Mouse (Mus musculus) gastrocnemius, postnatal 36 days (tissue): Measurements from ENCODE around the gene Prm1. TPM values are rescaled to one million over a fixed set of nuclear protein-coding genes. Genes with fewer than 3 reads are reported as not detected.
A peak's percentile ranks its signal among the peaks of the same experiment; 100 is the strongest.
"Not testable (repeated sequence)": the region's sequence is repeated elsewhere in the genome, so short reads cannot be mapped to it uniquely, and the experiment has no call there.

Experiments
- DNase-seq, 2 experiments: peaks; one replicate each; pipeline ENCODE4 v3.0.0; 2022
- intact Hi-C: fragments of 180-260 bp; cut with DNase I; formaldehyde crosslinking; loops from one replicate; pipeline ENCODE4 v1.15.1; 2025
- long read RNA-seq, 2 experiments: library from polyadenylated mRNA; stranded (forward); transcript quantifications; one replicate each; pipeline ENCODE4 v2.0.0; 2021
- total RNA-seq, 2 experiments: library from RNA; stranded (reverse); gene quantifications; 2 replicates each; pipeline ENCODE4 v1.2.3; 2021

Prm1 gene
- total RNA-seq: not detected
- long read RNA-seq, experiment 1, partial matches to known transcripts: 0 of 2 reads
- long read RNA-seq, experiment 1, other reads (novel, unspliced or antisense): 2 of 2 reads
- long read RNA-seq, experiment 2: 0 reads

DNA sequence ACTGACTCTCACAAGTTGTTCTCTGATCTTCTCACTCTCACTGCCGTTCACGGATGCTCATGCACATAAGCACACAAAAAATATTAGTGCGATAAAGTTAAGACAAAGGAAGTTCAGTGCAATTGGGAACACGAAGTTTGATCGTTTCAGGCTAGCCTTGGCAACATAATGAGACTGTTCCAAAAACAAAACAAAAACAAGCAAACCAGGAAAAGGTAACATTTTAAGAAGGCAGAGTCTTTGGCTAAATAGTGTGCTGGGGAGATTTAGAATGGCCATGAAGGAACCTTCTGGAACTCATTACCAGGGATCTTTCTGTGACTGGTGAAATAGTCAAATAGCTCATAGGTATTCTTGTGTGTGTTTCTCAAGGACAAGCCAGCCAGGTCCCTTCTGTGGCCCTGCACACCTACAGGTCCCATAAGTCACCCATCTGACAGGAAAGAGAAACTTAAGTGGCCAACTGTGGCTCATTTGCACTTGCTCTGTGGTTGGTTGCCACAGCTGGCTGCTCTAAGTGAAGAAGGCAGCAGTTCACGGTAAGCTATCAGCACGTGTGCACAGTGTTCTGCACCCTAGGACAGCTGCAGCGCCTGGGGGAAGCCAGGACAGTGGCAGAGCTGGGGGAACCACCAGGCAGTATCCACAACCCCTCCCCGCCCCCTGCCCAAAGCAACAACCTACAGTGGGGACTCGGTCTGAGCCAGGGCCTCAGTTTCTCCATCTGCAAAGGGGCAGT lies at the start of gene Prm1:
Prm1 (minus strand) TSS at position 51 of the 739 bp plus-strand sequence.
- DNase-seq: no peak
- intact Hi-C loops: no loop called here

DNA sequence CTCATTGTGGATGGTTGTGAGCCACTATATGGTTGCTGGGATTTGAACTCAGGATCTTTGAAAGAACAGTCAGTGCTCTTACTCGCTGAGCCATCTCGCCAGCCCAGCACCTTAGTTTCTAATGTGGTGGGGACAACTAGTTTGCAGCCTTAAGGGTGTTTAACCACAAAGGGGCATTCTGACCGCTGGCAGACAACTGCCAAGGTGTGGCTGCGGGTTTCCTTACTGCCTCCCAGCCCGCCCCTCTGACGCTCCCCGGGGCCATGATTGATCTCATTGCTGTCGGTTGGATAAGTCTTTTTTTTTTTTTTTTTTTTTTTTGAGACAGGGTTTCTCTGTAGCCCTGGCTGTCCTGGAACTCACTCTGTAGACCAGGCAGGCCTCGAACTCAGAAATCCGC lies 46.6 kb upstream of the Prm1 start:
- DNase-seq, intact Hi-C loops: not testable (repeated sequence)

DNA sequence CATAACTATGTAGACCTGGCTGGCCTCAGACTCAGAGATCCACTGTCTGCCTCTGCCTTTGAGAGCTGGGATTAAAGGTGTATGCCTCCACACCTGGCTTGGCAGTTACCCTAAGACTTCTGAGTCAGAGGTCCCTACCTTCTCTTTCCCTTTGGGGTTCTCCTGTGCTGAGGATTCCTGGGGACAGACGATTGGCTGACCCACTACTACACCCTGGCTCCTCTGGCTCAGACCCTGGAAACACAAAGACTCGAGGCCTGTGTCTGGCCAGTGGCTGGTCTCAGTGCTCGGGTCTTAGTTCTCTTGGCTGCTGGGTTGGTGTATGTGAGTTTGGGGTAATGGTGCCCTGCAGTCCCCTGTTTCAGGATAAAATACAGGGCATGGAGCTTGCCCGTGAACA lies 45.3 kb upstream of the Prm1 start:
- no peak for DNase-seq
- intact Hi-C loops: no loop called here

DNA sequence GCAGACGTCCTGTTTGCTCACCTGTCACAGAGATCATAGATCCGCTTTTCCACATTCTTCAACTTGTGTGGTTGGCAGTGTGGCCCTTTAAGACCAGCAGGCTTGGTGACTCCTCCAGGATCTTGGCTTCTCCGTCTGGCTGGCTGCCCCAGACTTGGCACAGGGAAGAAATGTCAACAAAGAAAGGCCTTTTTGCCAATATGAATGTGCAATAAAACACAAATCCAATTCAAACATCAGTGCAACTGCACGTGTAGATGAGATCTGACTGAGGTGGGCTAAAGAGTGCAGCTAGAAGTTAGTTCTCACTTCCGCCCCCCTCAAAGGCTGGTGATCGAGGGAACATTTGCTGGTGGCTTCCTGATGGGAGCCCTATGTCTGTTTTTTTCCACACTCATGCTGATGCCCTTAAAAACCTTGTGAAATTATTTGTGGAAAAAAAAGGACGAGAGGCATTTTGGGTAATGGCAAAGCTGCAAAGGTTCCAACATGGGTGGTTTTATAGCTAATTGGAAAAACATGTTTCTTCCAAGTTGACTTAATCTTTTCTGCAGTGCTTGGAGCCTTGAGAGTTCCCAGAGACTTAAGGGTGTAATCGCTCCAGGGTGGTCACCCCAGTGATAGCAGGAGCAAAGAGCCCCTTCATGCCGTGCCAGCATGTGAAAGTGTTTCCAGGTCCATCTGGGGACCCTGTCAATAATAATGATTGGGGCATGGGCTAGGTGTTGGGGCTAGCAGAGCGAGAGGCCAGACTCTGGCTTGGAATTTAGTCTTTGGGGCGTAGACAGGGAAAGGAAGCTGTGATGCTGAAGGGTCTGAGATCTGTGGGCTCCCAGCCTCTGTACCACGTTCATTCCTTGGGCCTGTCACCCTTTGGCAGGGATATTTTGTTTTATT lies 44.6 kb upstream of the Prm1 start:
- peak; percentile 69 to 72 for DNase-seq
- intact Hi-C loops: loop anchor here (5.0 kb wide), 2 partner anchors 188 to 283 kb away; no protein-coding TSS in a partner anchor

DNA sequence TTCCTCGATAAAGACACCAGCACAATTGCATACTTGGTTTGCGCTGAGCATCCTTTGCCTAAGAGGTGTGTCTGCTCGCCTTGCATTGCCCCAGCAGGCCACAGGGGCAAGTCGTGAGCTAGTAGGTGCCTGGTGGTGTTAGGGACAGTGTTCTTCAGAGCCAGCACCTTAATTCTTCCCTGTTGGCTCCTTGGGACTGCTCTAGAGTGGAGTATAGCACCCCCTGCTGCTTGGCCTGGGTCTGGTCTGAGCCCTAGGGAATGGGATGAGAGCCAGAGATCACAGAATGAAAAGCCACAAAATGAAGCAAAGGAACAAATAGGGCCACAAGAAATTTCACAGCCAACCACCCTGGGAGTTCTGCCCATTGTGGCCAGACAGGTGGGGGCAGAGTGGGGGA lies 40.9 kb upstream of the Prm1 start:
- peak; percentile 70 to 77 for DNase-seq
- intact Hi-C loops: loop anchor here (2.0 to 5.0 kb wide), 3 partner anchors 60 to 279 kb away; no protein-coding TSS in a partner anchor

DNA sequence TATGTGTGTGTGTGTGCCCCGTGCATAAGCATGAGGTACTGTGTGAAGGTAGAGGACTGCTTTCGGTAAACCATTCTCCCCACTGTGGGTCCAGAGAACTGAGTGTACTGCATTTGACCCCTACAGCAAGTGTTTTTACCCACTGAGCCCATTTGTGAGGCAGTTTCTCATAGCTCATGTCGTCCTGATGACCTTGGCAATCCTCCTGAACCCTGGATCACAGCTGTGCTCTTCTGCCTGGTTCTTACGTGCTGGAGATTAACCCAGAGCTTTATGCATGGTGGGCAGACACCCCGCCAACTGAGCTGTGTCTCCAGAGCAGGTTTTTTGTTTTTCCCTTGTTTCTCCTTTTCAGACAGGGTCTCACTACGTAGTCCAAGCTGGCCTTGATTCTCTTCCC lies 40.3 kb upstream of the Prm1 start:
- intact Hi-C loops: loop anchor here (2.0 to 5.0 kb wide), 3 partner anchors 59 to 279 kb away; no protein-coding TSS in a partner anchor

DNA sequence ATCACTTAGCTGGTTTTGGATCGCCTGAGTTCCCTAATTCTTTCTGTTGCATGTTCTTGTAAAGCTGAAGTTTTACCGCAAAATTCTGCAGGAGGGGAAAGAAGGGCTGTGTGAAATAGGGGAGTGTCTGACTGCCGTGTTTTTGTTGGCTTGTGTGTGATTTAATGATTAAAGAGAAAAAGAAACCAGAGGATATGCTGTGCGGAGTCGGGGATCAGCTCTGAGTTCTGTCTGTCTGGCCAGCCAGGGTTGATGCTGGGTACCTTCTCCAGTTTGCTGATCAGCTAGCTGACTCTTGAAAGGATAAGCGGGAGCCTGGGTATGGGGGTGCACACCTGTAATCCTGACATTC lies 38.7 kb upstream of the Prm1 start:
- DNase-seq: no peak
- intact Hi-C loops: no loop called here

More for the DNA sequence above, 40.3 kb upstream of the Prm1 start:
- no peak for DNase-seq

DNA sequence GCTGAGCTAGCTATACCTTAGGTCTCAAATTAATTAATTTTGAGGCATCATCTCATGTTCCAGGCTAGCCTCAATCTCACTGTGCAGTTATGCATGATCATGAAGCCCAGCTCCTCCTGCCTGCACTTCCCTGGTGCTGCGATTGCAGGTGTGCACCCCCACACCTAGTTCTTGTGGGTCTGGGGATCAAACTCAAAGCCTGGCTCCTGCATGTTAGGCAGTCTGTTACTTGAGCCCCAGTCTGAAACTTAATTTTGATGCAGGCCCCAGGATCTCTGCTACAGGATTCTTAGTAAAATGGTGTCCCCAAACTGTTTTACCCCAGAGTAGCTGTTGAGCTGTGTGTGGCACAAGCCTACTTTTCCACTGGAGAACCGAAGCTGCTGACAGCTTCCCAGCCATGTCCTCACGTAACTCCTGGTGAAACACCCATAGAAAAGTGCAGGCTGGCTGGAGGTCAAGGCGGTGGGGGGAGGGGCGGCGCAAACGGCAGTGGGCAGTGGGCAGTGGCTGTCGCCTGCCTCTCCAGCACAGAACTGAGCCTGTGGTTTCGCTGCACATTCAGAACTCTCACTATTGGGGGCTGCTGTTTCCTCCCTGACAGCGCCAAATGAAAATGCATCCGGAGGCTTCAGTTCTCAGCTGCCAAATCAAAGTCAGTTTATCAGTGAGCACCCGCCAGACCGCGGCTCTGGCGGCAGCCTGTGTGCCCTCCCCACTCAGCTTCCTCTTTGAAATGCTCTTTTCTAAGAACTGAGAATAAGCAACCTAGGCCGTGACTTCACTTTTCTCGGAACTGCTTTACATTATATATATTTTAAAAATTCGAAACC lies 38.1 kb upstream of the Prm1 start:
- intact Hi-C loops: no loop called here
- no peak for DNase-seq

DNA sequence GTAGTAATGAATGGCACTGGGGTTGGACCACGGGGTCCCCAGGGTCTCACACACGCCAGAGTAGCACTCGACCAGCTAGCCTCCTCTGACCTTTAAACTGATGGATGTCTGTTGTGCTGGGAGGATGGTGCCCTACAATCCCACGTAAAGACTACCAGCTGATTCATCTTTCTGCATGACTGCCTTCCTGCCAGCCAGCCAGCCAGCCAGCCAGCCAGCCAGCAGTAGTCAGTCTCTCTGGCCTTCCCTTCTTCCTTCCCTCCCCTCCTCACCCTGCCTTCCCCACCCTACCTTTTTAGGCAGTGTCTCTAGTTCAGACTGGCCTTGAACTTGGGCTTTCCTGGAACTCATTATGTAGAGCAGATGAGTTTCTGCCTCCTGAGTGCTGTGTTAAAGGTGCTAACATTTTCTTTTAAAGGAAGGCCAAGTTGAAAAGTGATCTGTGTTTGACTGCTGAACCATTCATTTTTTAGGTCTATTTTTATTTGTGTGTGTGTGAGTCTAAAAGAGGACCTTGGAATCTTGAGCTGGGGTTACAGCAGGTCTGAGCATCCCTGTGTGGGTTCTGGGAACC lies 36.7 kb upstream of the Prm1 start:
- intact Hi-C loops: no loop called here
- no peak for DNase-seq

DNA sequence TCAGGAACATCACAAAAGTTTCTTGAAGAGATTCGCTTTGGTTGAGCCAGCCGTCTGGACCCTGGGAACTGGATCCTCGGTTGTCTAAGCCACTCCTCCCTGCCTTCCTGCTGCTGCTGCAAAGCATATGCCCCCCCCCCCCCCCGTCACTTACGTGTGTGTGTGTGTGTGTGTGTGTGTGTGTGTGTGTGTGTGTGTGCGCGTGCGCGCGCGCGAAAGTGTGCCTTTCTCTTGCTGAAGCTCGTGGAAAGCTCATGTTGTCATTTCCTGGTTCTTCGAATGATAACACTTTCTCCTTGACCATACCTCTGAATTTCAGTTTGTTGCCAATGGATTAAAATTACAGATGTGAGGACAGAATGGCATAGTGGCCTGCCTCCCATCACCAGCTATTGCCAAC lies 34.4 kb upstream of the Prm1 start:
- DNase-seq: no peak
- intact Hi-C loops: no loop called here

DNA sequence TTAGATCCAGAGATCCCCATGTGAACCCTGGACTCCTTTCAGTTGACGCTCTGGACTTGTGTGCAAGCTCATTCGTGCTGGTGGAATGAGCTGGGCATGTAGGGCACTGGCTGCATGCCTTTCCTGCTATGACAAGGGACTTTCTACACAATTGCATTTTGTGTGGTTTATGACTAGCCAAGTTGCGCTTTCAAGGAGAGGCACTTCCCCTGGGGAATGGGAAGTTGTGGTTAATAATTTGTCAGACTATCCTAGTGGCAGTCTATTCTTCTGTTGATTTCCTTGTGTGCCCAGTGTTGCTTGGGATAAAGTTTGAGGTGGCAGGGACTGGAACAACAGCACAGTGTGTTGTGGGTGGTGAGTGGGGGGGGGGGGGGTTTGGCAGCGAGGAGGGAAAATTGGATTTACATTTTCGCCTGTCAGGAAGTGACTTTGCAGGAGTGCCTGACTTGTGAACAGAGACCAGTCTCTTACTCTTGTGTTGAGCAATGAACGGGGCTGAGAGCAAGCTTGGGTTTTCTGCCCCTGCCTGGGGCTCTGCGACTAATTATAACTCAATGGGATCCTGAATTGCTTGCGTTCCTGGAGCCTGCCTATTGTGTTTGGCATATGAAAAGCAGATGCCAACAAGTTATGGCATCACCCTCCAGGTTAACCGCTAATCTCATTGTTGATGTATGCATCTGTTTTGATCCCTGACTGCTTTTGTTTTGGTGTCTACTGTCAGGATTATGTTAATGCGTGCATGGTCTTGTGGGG lies 33.0 kb upstream of the Prm1 start:
- intact Hi-C loops: no loop called here

DNA sequence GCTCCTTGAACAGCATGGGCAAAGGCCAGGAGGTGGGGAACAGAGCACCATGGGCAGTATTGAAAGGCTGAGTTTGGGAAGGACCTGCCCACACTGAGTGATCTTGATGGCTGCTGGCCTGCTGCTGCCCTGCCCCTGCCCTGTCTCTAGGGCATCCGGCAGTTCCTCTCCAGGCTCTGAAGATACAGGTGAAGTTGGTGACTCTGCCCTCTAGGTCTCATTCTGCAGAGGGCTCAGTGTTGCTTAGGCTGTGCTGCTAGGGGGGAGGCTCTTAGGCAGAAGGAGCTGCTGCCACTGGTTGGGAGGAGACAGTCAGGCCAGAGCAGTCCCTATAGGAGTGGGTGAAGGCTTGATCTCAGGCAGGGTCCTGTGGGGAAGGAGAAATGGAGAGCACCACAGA lies 32.3 kb upstream of the Prm1 start:
- intact Hi-C loops: no loop called here
- no peak for DNase-seq

More for the DNA sequence above, 33.0 kb upstream of the Prm1 start:
- DNase-seq: no peak

DNA sequence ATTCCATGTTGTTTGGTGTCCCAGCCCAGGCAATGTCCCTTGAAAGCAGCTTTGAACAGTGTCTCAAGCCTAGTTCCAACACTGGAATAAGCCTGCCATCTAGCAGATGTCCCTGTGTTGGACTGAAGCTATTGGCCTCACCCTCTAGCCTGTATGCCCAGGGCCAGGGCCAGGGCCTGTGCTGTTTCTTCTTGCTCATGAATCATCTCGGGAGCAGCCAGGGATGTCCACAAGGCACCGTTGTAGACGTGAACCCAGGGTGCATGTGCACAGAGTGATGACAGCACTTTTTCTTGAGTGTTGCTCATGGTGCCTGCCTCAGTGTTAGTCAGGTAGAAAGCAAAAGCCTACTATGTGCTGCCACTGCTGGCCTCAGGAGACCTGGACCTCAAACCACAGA lies 31.6 kb upstream of the Prm1 start:
- intact Hi-C loops: no loop called here
- no peak for DNase-seq

DNA sequence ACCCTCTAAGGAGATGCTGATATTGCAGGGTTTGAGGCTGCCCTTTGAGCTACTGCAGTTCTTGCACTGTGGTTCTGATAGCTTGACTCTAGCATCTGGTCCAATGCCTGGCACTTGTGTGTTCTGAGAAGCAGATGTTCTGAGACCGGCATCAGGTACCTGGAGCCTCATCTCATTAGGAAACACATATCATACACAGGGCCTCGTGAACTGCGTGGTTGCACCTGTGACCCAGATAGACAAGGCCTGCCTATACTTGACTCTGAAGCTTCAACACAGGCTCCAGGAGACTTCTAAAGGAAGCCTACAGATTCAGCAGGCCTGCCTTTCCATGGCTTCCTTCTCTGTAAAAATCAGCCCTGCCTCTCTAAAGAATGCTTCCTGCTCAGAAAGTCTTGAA lies 30.7 kb upstream of the Prm1 start:
- DNase-seq: no peak
- intact Hi-C loops: no loop called here

DNA sequence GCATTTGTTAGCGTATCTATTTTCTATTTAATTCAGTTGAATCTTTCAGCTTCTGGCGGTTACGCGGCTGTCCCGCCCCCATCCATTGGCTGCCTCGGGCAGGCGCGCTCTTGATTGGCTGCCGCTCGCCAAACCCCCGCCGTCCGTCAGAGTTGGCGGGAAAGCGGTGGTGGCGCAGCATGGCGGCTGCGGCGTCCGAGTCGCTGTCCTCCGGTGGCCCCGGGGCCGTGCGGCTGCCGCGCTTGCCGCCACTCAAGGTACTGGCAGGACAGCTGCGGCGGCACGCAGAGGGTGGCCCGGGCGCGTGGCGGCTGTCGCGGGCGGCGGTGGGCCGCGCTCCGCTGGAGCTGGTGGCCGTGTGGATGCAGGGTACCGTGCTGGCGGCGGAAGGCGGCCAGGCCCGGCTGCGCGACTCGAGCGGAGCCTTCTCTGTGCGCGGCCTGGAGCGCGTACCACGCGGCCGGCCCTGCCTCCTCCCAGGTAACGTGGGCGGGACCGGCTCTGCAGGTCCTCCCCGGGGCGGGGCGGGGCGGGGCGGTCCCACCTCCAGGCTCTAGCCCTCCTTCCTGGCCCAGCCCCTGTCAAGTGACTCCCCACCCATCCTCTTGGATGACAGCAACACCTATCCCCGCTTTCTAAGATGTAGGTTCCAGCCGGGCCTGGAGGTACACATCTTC lies 29.4 kb upstream of the Prm1 start, which contains the start of gene Rmi2:
Rmi2 (plus strand) TSS at position 149 of the 677 bp plus-strand sequence.
- peak; percentile 70 to 80 for DNase-seq
- intact Hi-C loops: loop anchor here (5.0 kb wide), 1 partner anchor 48 kb away; the partner anchor contains the start of genes Socs1 and Tnp2

DNA sequence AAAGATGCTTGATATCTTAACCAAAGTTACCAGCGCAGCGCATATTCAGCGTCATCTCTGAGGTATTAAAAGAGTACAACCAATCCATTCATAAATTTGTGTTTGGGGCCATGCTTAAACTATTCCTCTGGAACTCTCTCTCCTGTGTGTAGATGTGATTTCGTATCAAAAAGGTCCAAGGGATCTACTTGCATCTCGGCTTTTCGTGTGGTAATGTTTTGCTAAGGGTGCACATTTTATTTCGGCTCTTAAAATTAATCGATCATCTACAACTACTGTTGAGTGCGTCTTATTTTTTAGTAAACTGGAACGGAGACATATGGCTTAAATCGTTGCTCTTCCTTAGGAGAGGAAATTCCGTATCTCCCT lies 28.9 kb upstream of the Prm1 start:
- no peak for DNase-seq
- intact Hi-C loops: loop anchor here (5.0 kb wide), 1 partner anchor 47 kb away; the partner anchor contains the start of genes Socs1 and Tnp2

DNA sequence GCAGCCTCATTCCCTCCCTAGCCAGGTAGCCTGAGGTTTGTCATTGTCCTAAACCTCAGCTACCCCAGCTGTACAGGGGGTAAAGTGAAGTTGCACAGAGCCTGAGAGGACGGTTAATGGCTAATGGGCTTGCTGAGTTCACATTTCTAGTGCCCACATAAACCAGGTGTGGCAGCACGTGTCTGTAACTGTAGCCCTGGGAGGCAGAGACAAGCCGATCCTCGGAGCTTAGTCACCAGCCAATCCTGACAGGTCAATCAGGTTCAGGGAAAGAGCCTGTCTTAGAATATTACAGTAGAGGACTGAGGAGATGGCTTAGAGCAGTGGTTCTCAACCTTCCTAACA lies 22.8 kb upstream of the Prm1 start:
- intact Hi-C loops: no loop called here
- DNase-seq: no peak

DNA sequence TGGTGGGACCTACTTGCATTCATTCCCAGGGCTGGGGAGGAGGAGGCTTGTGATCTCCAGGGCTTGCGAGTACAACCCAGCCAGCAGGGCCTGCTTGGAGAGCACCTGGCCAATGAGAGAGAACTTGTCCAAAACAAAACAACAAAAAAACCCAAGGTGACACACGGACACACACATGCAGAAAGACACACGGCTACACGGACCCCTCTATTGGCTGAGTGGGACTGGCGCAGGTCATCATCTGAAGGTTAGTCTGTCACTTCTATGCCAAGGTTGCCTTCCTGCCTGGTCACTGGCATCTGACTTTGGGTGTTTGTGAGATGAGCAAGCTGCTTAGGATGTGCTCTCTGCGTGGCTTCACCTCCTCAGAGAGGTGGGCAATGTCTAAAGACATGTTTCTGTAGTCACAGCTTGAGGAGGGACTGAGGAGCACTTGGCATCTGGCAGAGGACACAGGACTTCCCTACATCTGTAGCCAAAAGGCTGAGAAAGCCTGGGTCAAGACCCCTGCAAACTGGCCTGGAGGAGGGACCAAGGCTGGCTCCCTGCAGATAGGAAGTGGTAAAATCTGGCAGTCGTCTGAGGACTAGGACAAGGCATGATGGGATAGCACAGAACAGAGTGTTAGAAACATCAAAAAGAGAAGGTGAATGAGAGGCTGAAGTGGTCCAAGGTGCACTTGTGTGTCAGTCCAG lies 22.3 kb upstream of the Prm1 start:
- intact Hi-C loops: no loop called here
- DNase-seq: no peak
